Mouse (Mus musculus) C2C12 (cell line): ENCODE results near the gene Mmd. TPM values are rescaled to one million over a fixed set of nuclear protein-coding genes. Genes with fewer than 3 reads are reported as not detected.

Source experiments
- H3K27me3 ChIP-seq: one replicate; pipeline ENCODE4 v1.6.1; 2011; ENCODE audit not compliant: control insufficient read depth, insufficient read depth, insufficient read length
- H3K36me3 ChIP-seq: one replicate; pipeline ENCODE4 v1.6.1; 2011; ENCODE audit not compliant: control insufficient read depth, insufficient read depth
- H3K4me3 ChIP-seq: one replicate; pipeline ENCODE4 v1.5.1; 2011; ENCODE audit warnings: mild to moderate bottlenecking, control low read depth; ENCODE audit not compliant: poor library complexity, insufficient read depth, severe bottlenecking
- H3K79me2 ChIP-seq: one replicate; pipeline ENCODE4 v1.6.1; 2011; ENCODE audit not compliant: control insufficient read depth, insufficient read depth
- H3K79me3 ChIP-seq: one replicate; pipeline ENCODE4 v1.6.1; 2011; ENCODE audit warnings: low read depth, control low read depth
- H3ac ChIP-seq: one replicate; pipeline ENCODE3; 2011; ENCODE audit warnings: low read depth; ENCODE audit not compliant: control insufficient read depth, insufficient read length
- CEBPB ChIP-seq: IDR thresholded peaks from one replicate; pipeline ENCODE4 v1.6.1; 2011; ENCODE audit warnings: low read depth, mild to moderate bottlenecking, control low read depth, moderate library complexity
- CTCF ChIP-seq: IDR thresholded peaks from one replicate; pipeline ENCODE4 v1.5.1; 2011; ENCODE audit not compliant: control insufficient read depth, insufficient read depth, insufficient read length
- FOSL1 ChIP-seq: IDR thresholded peaks from one replicate; pipeline ENCODE4 v1.8.0; 2011; ENCODE audit warnings: mild to moderate bottlenecking, low read length; ENCODE audit not compliant: poor library complexity, insufficient read depth, severe bottlenecking
- MAX ChIP-seq: IDR thresholded peaks from one replicate; pipeline ENCODE4 v1.6.1; 2011; ENCODE audit warnings: mild to moderate bottlenecking, control low read depth
- MYOD1 ChIP-seq: IDR thresholded peaks from one replicate; pipeline ENCODE4 v1.6.1; 2011; ENCODE audit warnings: low read depth; ENCODE audit not compliant: control insufficient read depth, insufficient read length
- MYOG ChIP-seq: IDR thresholded peaks from one replicate; pipeline ENCODE4 v1.6.1; 2011; ENCODE audit not compliant: control insufficient read depth, insufficient read length; ENCODE audit errors: extremely low read depth
- USF1 ChIP-seq: IDR thresholded peaks from one replicate; pipeline ENCODE4 v1.6.1; 2011; ENCODE audit warnings: low read depth, mild to moderate bottlenecking, control low read depth, moderate library complexity
- polyA plus RNA-seq: library from polyadenylated mRNA; unstranded; fragments of >200 nt; fragmentation: generic; extraction: Trizol; gene quantifications from one replicate; pipeline ENCODE4 v1.2.1, GENCODE M21; 2012; ENCODE audit warnings: missing spikeins

Gene Mmd
- polyA plus RNA-seq, 1 experiment, result 257 TPM

GRCm38 (mm10) chr11:90250189-90250588 lies 933 bp downstream of the Mmd start:
- Histone ChIP-seq H3K36me3 (peaks cover 17% of the 10 kb centered on the region), H3K27me3 (no peaks in the 10 kb centered on the region), H3K4me3 (peak overlapping the region; percentile 92), H3K79me2 (peaks cover 59% of the 10 kb centered on the region), H3K79me3 (peaks cover 56% of the 10 kb centered on the region), H3ac (peak overlapping the region; percentile 84)
- TF ChIP-seq MAX (no peak), FOSL1 (no peak), CTCF (no peak), USF1 (no peak), MYOG (no peak), CEBPB (no peak), MYOD1 (no peak)

- H3K79me2 ChIP-seq, result peaks cover 65% of the 10 kb centered on the region
- TF ChIP-seq MYOD1, result no peak
- TF ChIP-seq MYOG, result no peak
- TF ChIP-seq CTCF, result no peak
- TF ChIP-seq CEBPB, result no peak
- TF ChIP-seq USF1, result no peak
- peak overlapping the region; percentile 74 for H3ac ChIP-seq
- H3K36me3 ChIP-seq, result peaks cover 23% of the 10 kb centered on the region
- H3K79me3 ChIP-seq, result peaks cover 62% of the 10 kb centered on the region
- H3K4me3 ChIP-seq, result peak overlapping the region; percentile 92
- no peaks in the 10 kb centered on the region for H3K27me3 ChIP-seq
Observed at GRCm38 (mm10) chr11:90250730-90251129, 1.5 kb downstream of the Mmd start.

GRCm38 (mm10) chr11:90251923-90252322 lies 2.7 kb downstream of the Mmd start:
- TF ChIP-seq CEBPB, result no peak
- no peak for TF ChIP-seq CTCF
- TF ChIP-seq USF1, result no peak
- TF ChIP-seq MYOG, result no peak
- no peak for TF ChIP-seq FOSL1
- no peak for TF ChIP-seq MYOD1
- no peak for TF ChIP-seq MAX
- Histone ChIP-seq H3K4me3 (peak overlapping the region; percentile 92), H3K27me3 (no peaks in the 10 kb centered on the region), H3ac (peak overlapping the region; percentile 54), H3K79me2 (peaks cover 77% of the 10 kb centered on the region), H3K79me3 (peaks cover 74% of the 10 kb centered on the region), H3K36me3 (peaks cover 35% of the 10 kb centered on the region)

- H3K27me3 ChIP-seq, result no peaks in the 10 kb centered on the region
- peaks cover 81% of the 10 kb centered on the region for H3K79me2 ChIP-seq
- peak overlapping the region; percentile 92 for H3K4me3 ChIP-seq
- H3K36me3 ChIP-seq, result peaks cover 39% of the 10 kb centered on the region
- peak overlapping the region; percentile 60 for H3ac ChIP-seq
- peaks cover 78% of the 10 kb centered on the region for H3K79me3 ChIP-seq
- TF ChIP-seq USF1 (no peak), CEBPB (no peak), MYOD1 (no peak), MYOG (no peak), CTCF (no peak), MAX (no peak), FOSL1 (no peak)
Observed at GRCm38 (mm10) chr11:90252366-90252765, 3.1 kb downstream of the Mmd start.

- H3ac ChIP-seq, result no peak overlapping the region
- TF ChIP-seq MYOG (no peak), MYOD1 (no peak), MAX (no peak), FOSL1 (no peak), CEBPB (no peak)
- H3K4me3 ChIP-seq, result no peak overlapping the region
- peaks cover 96% of the 10 kb centered on the region for H3K79me2 ChIP-seq
- peaks cover 56% of the 10 kb centered on the region for H3K36me3 ChIP-seq
- H3K27me3 ChIP-seq, result no peaks in the 10 kb centered on the region
- H3K79me3 ChIP-seq, result peaks cover 85% of the 10 kb centered on the region
Observed at GRCm38 (mm10) chr11:90254536-90254935, 5.3 kb downstream of the Mmd start.

DNA sequence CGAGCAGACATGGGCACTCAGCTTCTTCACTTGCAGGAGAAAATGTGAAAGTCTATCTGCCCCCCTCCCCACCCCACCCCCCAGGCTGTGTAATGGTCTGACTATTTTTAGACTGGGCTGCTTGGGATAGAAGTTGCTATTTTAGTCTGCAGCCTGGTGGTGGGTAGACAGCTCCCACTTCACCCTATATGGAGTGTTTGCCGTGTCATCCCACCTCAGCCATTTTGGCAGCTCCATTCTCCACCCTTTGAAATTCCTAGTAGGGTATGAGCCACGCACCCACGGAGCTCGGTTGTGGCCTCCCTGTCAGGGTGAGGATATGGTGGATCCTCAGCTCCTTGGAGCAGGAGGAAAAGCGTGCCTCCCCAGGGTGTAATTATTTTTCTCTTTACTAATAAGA lies 6.4 kb downstream of the Mmd start:
- Histone ChIP-seq H3K36me3 (peaks cover 66% of the 10 kb centered on the region), H3K27me3 (no peaks in the 10 kb centered on the region), H3K79me2 (peaks cover 84% of the 10 kb centered on the region), H3ac (no peak overlapping the region), H3K79me3 (peaks cover 74% of the 10 kb centered on the region), H3K4me3 (no peak overlapping the region)
- TF ChIP-seq CEBPB (no peak), CTCF (no peak), MAX (no peak)
